22 mouse cellular contexts compared by ENCODE assay signal in the genomic region with DNA sequence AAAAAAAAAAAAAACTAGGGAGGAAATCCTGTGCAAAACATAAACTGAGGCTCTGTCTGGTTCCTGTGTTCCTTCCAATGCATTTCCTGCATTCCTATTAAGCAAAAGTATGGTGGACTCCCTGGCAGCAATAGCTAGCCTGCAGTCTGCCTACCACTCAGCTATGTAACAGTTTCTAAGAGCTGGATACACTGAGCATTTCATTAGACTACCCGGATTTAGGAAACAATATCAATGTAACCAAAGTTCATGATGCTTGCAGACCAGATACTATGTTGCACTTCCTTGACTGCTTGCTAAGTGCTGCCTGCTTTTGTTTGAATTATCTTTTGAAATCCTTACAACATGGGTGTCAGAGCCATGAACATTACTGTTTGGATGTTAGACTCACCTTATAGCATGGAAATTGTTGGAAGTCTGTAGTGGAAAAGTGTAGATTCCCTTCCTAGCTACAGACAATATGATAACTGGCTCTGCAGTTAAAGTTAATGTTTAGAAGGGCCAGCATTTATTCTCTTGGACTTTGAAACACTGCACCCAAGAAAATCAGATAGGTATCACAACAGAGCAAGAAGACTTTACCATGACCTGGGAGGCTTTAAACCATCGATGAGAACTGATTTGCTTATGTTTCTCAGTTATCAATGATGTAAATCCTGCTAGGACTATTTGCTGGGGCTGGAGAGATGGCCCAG. TPM values are rescaled to one million over a fixed set of nuclear protein-coding genes. Genes with fewer than 3 reads are reported as not detected.
"Had no signal": no experiment of that assay in that cellular context is flagged by ENCODE, and none has a peak within 500 bp of the region (broad histone marks: within the 10 kb centered on the region; RNA-seq: fewer than 3 reads in every experiment).

No protein-coding gene starts in this region.

- H3K27me3 ChIP-seq: liver, embryonic 13.5 days; midbrain, embryonic 13.5 days; neural tube, embryonic 13.5 days had no signal

- H3K4me2 ChIP-seq: liver, embryonic 13.5 days; lung, embryonic 14.5 days; midbrain, embryonic 13.5 days; neural tube, embryonic 13.5 days had no signal

- H3K9ac ChIP-seq: liver, embryonic 13.5 days; lung, embryonic 14.5 days; midbrain, embryonic 13.5 days; neural tube, embryonic 13.5 days had no signal

- H3K4me3 ChIP-seq: layer of hippocampus, adult 2 months; left cerebral cortex, adult 2 months; liver, embryonic 13.5 days; midbrain, embryonic 13.5 days; myocyte; neural tube, embryonic 13.5 days had no signal

- DNase-seq: kidney, adult 18-20 months; kidney, postnatal 10 days; kidney, postnatal 4 days; layer of hippocampus, adult 9-11 months; layer of hippocampus, postnatal 36 days; liver, embryonic 13.5 days; lung, embryonic 14.5 days; retina, postnatal 1 day; thymus, adult 18-20 months; thymus, postnatal 4 days had no signal

- H3K9me3 ChIP-seq: liver, embryonic 13.5 days; midbrain, embryonic 13.5 days; neural tube, embryonic 13.5 days had no signal

- H3K4me1 ChIP-seq: liver, embryonic 13.5 days had no signal

- H3K27ac ChIP-seq: layer of hippocampus, adult 2 months; left cerebral cortex, adult 2 months; liver, embryonic 13.5 days; macrophage; midbrain, embryonic 13.5 days; neural tube, embryonic 13.5 days; stomach, postnatal 0 days had no signal

- ATAC-seq: hindbrain, embryonic 16.5 days; lung, postnatal 0 days; midbrain, embryonic 13.5 days; midbrain, embryonic 16.5 days had no signal

- H3K36me3 ChIP-seq: liver, embryonic 13.5 days; midbrain, embryonic 13.5 days; neural tube, embryonic 13.5 days had no signal

RNA-seq across cellular contexts. Expression of gene Cachd1, which starts 37.4 kb away (rescaled TPM):
- total RNA-seq: monocyte, adult 5-6 weeks; neutrophil, adult 5-6 weeks had no signal
- polyA plus RNA-seq: macrophage had no signal
